ENCODE assay signal across 8 mouse cellular contexts in genomic region chr11:120515611-120516010, GRCm38 (mm10). TPM values are rescaled to one million over a fixed set of nuclear protein-coding genes. Genes with fewer than 3 reads are reported as not detected.
DNase-seq lines count a peak whose midpoint lies in the region; ATAC-seq and TF ChIP-seq lines count a peak whose summit lies in the region.

No protein-coding gene starts in this region.

- peak; percentile 99 for TF ChIP-seq CTCF in Patski (IDR thresholded peaks at IDR 0.05)

- CTCF ChIA-PET in Patski (lab: Charles Lee), result interaction anchor here (0.6 to 2.0 kb wide), 10 partner anchors 9 to 67 kb away, joined by 3 to 7 read pairs (median 4); partner anchors contain the start of gene Ppp1r27

- no peaks in the 10 kb centered on the region for H3K27me3 ChIP-seq in Patski
- 0 out of 2 replicates have a peak, but pooled peaks cover 6% of the 10 kb centered on the region for H3K27me3 ChIP-seq in hindbrain, embryonic 13.5 days

- no peaks in the 10 kb centered on the region for H3K36me3 ChIP-seq in hindbrain, embryonic 13.5 days

- H3K9ac ChIP-seq in hindbrain, embryonic 13.5 days, result no peak overlapping the region

- DNase-seq in Patski (ENCODE audit: low read depth, low spot score), result peak; percentile 28
- peak; percentile 95 to 97 for DNase-seq in cerebellum, postnatal 10 days
- DNase-seq in frontal cortex, postnatal 14 days (ENCODE audit: low spot score in 2 of 2), result peak; percentile 62 to 88
- DNase-seq in layer of hippocampus, postnatal 25 days (ENCODE audit: extremely low spot score in 1 of 2, low spot score in 1 of 2), result peak; percentile 90 to 97
- DNase-seq in lung, postnatal 10 days, result peak; percentile 93
- DNase-seq in retina, embryonic 14.5 days (ENCODE audit: low spot score), result peak; percentile 92
- DNase-seq in thymus, postnatal 36 days, result peak; percentile 79 to 83

- H3K4me1 ChIP-seq in hindbrain, embryonic 13.5 days (replicated peaks), result peaks cover 6% of the 10 kb centered on the region

- no peak overlapping the region for H3K4me3 ChIP-seq in hindbrain, embryonic 13.5 days

- POLR2A ChIA-PET in Patski (lab: Charles Lee), result interaction anchor here (0.6 to 1.5 kb wide), 5 partner anchors 14 to 1167 kb away, joined by 3 to 8 read pairs (median 4); partner anchors contain the start of gene P4hb

- no peak overlapping the region for H3K27ac ChIP-seq in hindbrain, embryonic 13.5 days

- H3K4me2 ChIP-seq in hindbrain, embryonic 13.5 days, result no peak overlapping the region

- in situ Hi-C loops in Patski (cut with MboI; ENCODE audit: low pct_unique_long_range_greater_than_20kb), result loop anchor here (5.0 kb wide), 1 partner anchor 47 kb away; no protein-coding TSS in a partner anchor

- ATAC-seq in Patski, result peak; percentile 63
- ATAC-seq in hindbrain, embryonic 13.5 days (ENCODE audit: low FRiP score), result 0 out of 2 replicates have a peak, but pooled peaks have one; percentile 43

- H3K9me3 ChIP-seq in hindbrain, embryonic 13.5 days, result no peaks in the 10 kb centered on the region

- WGBS in hindbrain, embryonic 13.5 days, result 16% methylated on average over 17 of the region's 17 CpGs

RNA-seq across cellular contexts. Expression of gene Gcgr, which starts 14.9 kb away (rescaled TPM):
- polyA plus RNA-seq in Patski (2021), result not detected
- polyA plus RNA-seq in hindbrain, embryonic 13.5 days (2015; fragmentation: Nextera tagmentation; extraction: Ambion mirVana), result 0.19 and 0.30 TPM in 2 replicates
- total RNA-seq in layer of hippocampus, postnatal 25 days (2021), result under 1 TPM; 0.15 to 0.19 TPM

RNA-seq across cellular contexts. Expression of gene Slc25a10, which starts 24.0 kb away (rescaled TPM):
- polyA plus RNA-seq in Patski (2021), result 41.2 TPM
- 32.0 and 32.8 TPM in 2 replicates for polyA plus RNA-seq in hindbrain, embryonic 13.5 days (2015; fragmentation: Nextera tagmentation; extraction: Ambion mirVana)
- total RNA-seq in layer of hippocampus, postnatal 25 days (2021), result 10 to 100 TPM; 18.1 to 22.4 TPM

RNA-seq across cellular contexts. Expression of gene Mrpl12, which starts 31.2 kb away (rescaled TPM):
- polyA plus RNA-seq in Patski (2021), result 172 TPM
- polyA plus RNA-seq in hindbrain, embryonic 13.5 days (2015; fragmentation: Nextera tagmentation; extraction: Ambion mirVana), result 108 TPM in 2 replicates
- total RNA-seq in layer of hippocampus, postnatal 25 days (2021), result 10 to 100 TPM; 60.9 to 72.0 TPM

RNA-seq across cellular contexts. Expression of gene Mcrip1, which starts 33.9 kb away (rescaled TPM):
- 78.0 TPM for polyA plus RNA-seq in Patski (2021)
- 234 and 241 TPM in 2 replicates for polyA plus RNA-seq in hindbrain, embryonic 13.5 days (2015; fragmentation: Nextera tagmentation; extraction: Ambion mirVana)
- 10 to 100 TPM; 86.1 to 86.5 TPM for total RNA-seq in layer of hippocampus, postnatal 25 days (2021)

RNA-seq across cellular contexts. Expression of gene Ppp1r27, which starts 35.3 kb away (rescaled TPM):
- not detected for polyA plus RNA-seq in Patski (2021)
- polyA plus RNA-seq in hindbrain, embryonic 13.5 days (2015; fragmentation: Nextera tagmentation; extraction: Ambion mirVana), result not detected in 2 replicates
- total RNA-seq in layer of hippocampus, postnatal 25 days (2021), result not detected

Comparison
In these comparisons a context has a peak if more than half of its experiments do, and no peak if none do; other contexts are left out.
1. DNase-seq: peak in every context shown above with its lines; median percentile 96 in cerebellum, postnatal 10 days; 94 in layer of hippocampus, postnatal 25 days; 93 in lung, postnatal 10 days; 92 in retina, embryonic 14.5 days; 81 in thymus, postnatal 36 days; 75 in frontal cortex, postnatal 14 days; 28 in Patski.